Mouse (Mus musculus) kidney, adult 2 months (tissue): ENCODE measurements around the gene Ass1.
A peak's percentile ranks its signal among the peaks of the same experiment; 100 is the strongest.

Experiments
- CTCF ChIP-seq: fragments of 200-500 bp; conservative IDR thresholded peaks from 2 replicates; pipeline ENCODE4 v1.5.1; 2011; ENCODE audit warnings: low read depth, mild to moderate bottlenecking, control low read depth, low read length, moderate library complexity, mixed read lengths; ENCODE audit not compliant: insufficient read depth, insufficient read length
- POLR2A ChIP-seq: fragments of 200-500 bp; IDR thresholded peaks from one replicate; pipeline ENCODE4 v1.6.1; 2011; ENCODE audit warnings: low read depth, low read length, control low read depth

- TF ChIP-seq CTCF (peak; percentile 93), POLR2A (no peak)
Observed at GRCm38 (mm10) chr2:31482914-31483575, 13.0 kb downstream of the Ass1 start.
